Mouse (Mus musculus) spleen, adult 2 months (tissue): ENCODE measurements around the gene Urb2.

ENCODE experiments used
- CTCF ChIP-seq: fragments of 200-500 bp; IDR thresholded peaks from 2 replicates; pipeline ENCODE4 v1.5.1; 2011; ENCODE audit warnings: mild to moderate bottlenecking, inconsistent platforms; ENCODE audit not compliant: insufficient read depth, insufficient read length, insufficient replicate concordance; ENCODE audit errors: extremely low read depth
- POLR2A ChIP-seq: fragments of 200-500 bp; IDR thresholded peaks from 2 replicates; pipeline ENCODE4 v1.6.1; 2011; ENCODE audit warnings: low read depth, low read length, inconsistent platforms

DNA sequence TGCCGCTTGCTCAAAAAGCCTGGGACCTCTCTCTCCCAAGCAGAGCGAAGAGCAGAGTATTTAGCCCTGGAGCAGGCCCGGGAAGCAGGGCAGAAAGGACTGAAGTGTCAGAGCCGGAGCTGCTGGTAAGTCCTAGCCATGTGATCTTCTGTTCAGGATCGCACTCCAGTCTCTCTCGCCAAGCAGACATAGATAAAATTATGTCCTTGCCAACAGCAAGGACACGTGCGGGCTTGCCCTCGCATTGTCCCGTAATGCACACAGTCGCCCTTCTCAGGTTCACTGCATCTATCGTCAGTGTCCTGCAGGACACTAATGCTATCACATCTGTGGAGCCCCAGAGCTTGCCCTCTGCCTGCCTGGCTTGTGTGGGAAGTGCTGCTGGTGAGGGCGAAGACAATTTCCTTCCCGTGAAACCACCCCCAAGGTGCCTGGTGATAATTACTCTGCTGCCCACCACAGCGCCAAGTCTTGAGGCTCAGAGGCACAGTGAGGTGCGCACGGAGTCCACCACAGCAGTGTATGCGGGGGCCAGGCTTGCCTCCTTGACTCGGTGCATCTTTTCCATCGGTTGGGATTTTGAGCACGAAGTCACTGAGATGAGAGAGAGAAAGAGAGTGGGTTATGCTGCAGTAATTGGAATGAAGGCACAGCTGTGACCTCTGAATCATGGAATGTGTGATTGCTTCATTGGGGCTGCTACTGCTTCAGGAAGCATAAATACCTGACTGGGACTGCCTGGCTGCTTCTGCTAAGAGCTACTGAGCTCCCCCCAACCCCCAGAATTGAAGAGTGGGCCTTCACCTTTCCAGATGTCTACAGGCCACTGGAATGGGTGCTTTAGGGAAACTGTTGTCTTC lies 59.4 kb downstream of the Urb2 start:
- no peak for TF ChIP-seq CTCF
- TF ChIP-seq POLR2A = no peak
